Mouse (Mus musculus) heart, adult 2 months (tissue): ENCODE data around the gene Hsdl1.

Experiments used
- CTCF ChIP-seq: fragments of 200-600 bp; IDR thresholded peaks from 2 replicates; pipeline ENCODE4 v1.8.1; 2022; ENCODE audit warnings: antibody characterized with exemption, mild to moderate bottlenecking, moderate library complexity
- EP300 ChIP-seq: fragments of 200-500 bp; IDR thresholded peaks from 2 replicates; pipeline ENCODE4 v1.6.1; 2011; ENCODE audit warnings: low read depth, low read length, control low read depth; ENCODE audit not compliant: insufficient read depth
- POLR2A ChIP-seq: fragments of 200-500 bp; IDR thresholded peaks from 2 replicates; pipeline ENCODE4 v1.6.1; 2011; ENCODE audit warnings: mild to moderate bottlenecking, low read depth, low read length, control low read depth; ENCODE audit not compliant: insufficient read depth

GRCm38 (mm10) chr8:119623744-119624143 is 48.8 kb upstream of the Hsdl1 start:
- no peak for TF ChIP-seq EP300
- TF ChIP-seq CTCF, result no peak
- TF ChIP-seq POLR2A, result no peak
